Mouse (Mus musculus) intestine, postnatal 0 days (tissue): ENCODE measurements around the gene Ttf1. TPM values are rescaled to one million over a fixed set of nuclear protein-coding genes. Genes with fewer than 3 reads are reported as not detected.
"Not testable (repeated sequence)": the region's sequence is repeated elsewhere in the genome, so short reads cannot be mapped to it uniquely, and the experiment has no call there.

Experiments used
- ATAC-seq: fragments of 200-750 bp; cut with Nextera tagmentation; 2 replicates; pipeline ENCODE4 v1.8.0; 2017; ENCODE audit warnings: mild to moderate bottlenecking, moderate TSS enrichment, moderate library complexity
- H3K27ac ChIP-seq: fragments of 300-500 bp; sonication (generic); 2 replicates; pipeline ENCODE4 v1.5.1; 2014; ENCODE audit warnings: mild to moderate bottlenecking, low read depth, low read length, moderate library complexity
- H3K27me3 ChIP-seq: fragments of 300-500 bp; sonication (generic); replicated peaks from 2 replicates; pipeline ENCODE4 v1.6.1; 2014; ENCODE audit warnings: low read length, mixed read lengths; ENCODE audit not compliant: control insufficient read depth, insufficient read depth
- H3K36me3 ChIP-seq: fragments of 300-500 bp; sonication (generic); 2 replicates; pipeline ENCODE4 v1.6.1; 2014; ENCODE audit warnings: mild to moderate bottlenecking, moderate library complexity; ENCODE audit not compliant: control insufficient read depth, insufficient read depth
- H3K4me1 ChIP-seq: fragments of 300-500 bp; sonication (generic); replicated peaks from 2 replicates; pipeline ENCODE4 v1.6.1; 2014; ENCODE audit warnings: antibody characterized with exemption, low read length, mixed read lengths; ENCODE audit not compliant: control insufficient read depth, insufficient read depth
- H3K4me2 ChIP-seq: fragments of 300-500 bp; sonication (generic); replicated peaks from 2 replicates; pipeline ENCODE4 v1.6.1; 2014; ENCODE audit warnings: low read depth, mild to moderate bottlenecking, moderate library complexity
- H3K4me3 ChIP-seq: fragments of 300-500 bp; sonication (generic); 2 replicates; pipeline ENCODE4 v1.5.1; 2014; ENCODE audit warnings: low read depth, low read length
- H3K9ac ChIP-seq: fragments of 300-500 bp; sonication (generic); 2 replicates; pipeline ENCODE4 v1.6.1; 2014; ENCODE audit warnings: mild to moderate bottlenecking, low read depth, low read length
- H3K9me3 ChIP-seq: fragments of 300-500 bp; sonication (generic); 2 replicates; pipeline ENCODE4 v1.6.1; 2016; ENCODE audit warnings: mixed run types; ENCODE audit not compliant: control insufficient read depth
- CTCF ChIP-seq: sonication (generic); IDR thresholded peaks from 2 replicates; pipeline ENCODE4 v1.5.1; 2016; ENCODE audit warnings: low read depth, mild to moderate bottlenecking, control low read depth, antibody characterized with exemption, moderate library complexity
- WGBS: fragments of 180-500 bp; shearing (Covaris S2); extraction: QIAGEN DNeasy Blood & Tissue Kit; methylation state at CpG from one replicate; pipeline ENCODE4 v1.1.7; 2014; 5-methylcytosine and 5-hydroxymethylcytosine counted together
- polyA plus RNA-seq: library from polyadenylated mRNA; unstranded; fragments of >200 nt; fragmentation: Nextera tagmentation; extraction: Ambion mirVana; gene quantifications from 2 replicates; pipeline ENCODE4 v1.2.1, GENCODE M21; 2015

The Ttf1 gene
- polyA plus RNA-seq, 1 experiment from 2014 or later, result 4.3 TPM

- TF ChIP-seq CTCF, result no peak
- no peaks in the 10 kb centered on the region for H3K4me1 ChIP-seq
- no peaks in the 10 kb centered on the region for H3K36me3 ChIP-seq
- H3K4me3 ChIP-seq, result no peak overlapping the region
- no peak for ATAC-seq
- no peaks in the 10 kb centered on the region for H3K27me3 ChIP-seq
- no peaks in the 10 kb centered on the region for H3K9me3 ChIP-seq
- no peak overlapping the region for H3K27ac ChIP-seq
- H3K9ac ChIP-seq, result no peak overlapping the region
- 55% methylated on average over 3 of the region's 3 CpGs for WGBS
- no peak overlapping the region for H3K4me2 ChIP-seq
Observed at GRCm38 (mm10) chr2:29097465-29097864, 37.4 kb downstream of the Ttf1 start.

GRCm38 (mm10) chr2:29097955-29098354, 37.9 kb downstream of the Ttf1 start:
- H3K9me3 ChIP-seq, H3K36me3 ChIP-seq, ATAC-seq, H3K4me2 ChIP-seq, H3K9ac ChIP-seq, H3K27me3 ChIP-seq, H3K4me1 ChIP-seq, H3K27ac ChIP-seq, H3K4me3 ChIP-seq: not testable (repeated sequence)
- 97% methylated on average over 4 of the region's 5 CpGs for WGBS

- H3K4me1 ChIP-seq, result no peaks in the 10 kb centered on the region
- H3K9ac ChIP-seq, result no peak overlapping the region
- no peak for TF ChIP-seq CTCF
- H3K36me3 ChIP-seq, result no peaks in the 10 kb centered on the region
- no peaks in the 10 kb centered on the region for H3K27me3 ChIP-seq
- no peak overlapping the region for H3K4me2 ChIP-seq
- ATAC-seq, result no peak
- H3K27ac ChIP-seq, result no peak overlapping the region
- no peak overlapping the region for H3K4me3 ChIP-seq
- no peaks in the 10 kb centered on the region for H3K9me3 ChIP-seq
- 49% methylated on average over 8 of the region's 8 CpGs for WGBS
Observed at GRCm38 (mm10) chr2:29098786-29099185, 38.7 kb downstream of the Ttf1 start.

- Histone ChIP-seq H3K9ac (no peak overlapping the region), H3K36me3 (no peaks in the 10 kb centered on the region), H3K9me3 (no peaks in the 10 kb centered on the region), H3K4me3 (no peak overlapping the region), H3K27ac (no peak overlapping the region), H3K27me3 (no peaks in the 10 kb centered on the region), H3K4me2 (no peak overlapping the region), H3K4me1 (no peaks in the 10 kb centered on the region)
- TF ChIP-seq CTCF, result no peak
- WGBS, result 88% methylated on average over 14 of the region's 14 CpGs
- ATAC-seq, result no peak
Observed at GRCm38 (mm10) chr2:29099646-29100045, 39.6 kb downstream of the Ttf1 start.

GRCm38 (mm10) chr2:29100822-29101534, 40.9 kb downstream of the Ttf1 start:
- Histone ChIP-seq H3K4me3 (peak overlapping the region; percentile 23; the same call in 1 of the 2 replicates), H3K9me3 (no peaks in the 10 kb centered on the region), H3K9ac (0 out of 2 replicates have a peak overlapping the region, but pooled peaks have one; percentile 7), H3K4me1 (no peaks in the 10 kb centered on the region), H3K27me3 (no peaks in the 10 kb centered on the region), H3K27ac (peak overlapping the region; percentile 3; the same call in 1 of the 2 replicates), H3K36me3 (no peaks in the 10 kb centered on the region), H3K4me2 (peak overlapping the region; percentile 37)
- ATAC-seq, result peak; percentile 73
- TF ChIP-seq CTCF, result no peak
- 38% methylated on average over 7 of the region's 7 CpGs for WGBS

- WGBS, result 68% methylated on average over 9 of the region's 10 CpGs
- not testable (repeated sequence) for ATAC-seq
Observed at GRCm38 (mm10) chr2:29102416-29103377, 42.6 kb downstream of the Ttf1 start.

More at GRCm38 (mm10) chr2:29102416-29103377, 42.6 kb downstream of the Ttf1 start:
- not testable (repeated sequence) for H3K27ac ChIP-seq, H3K36me3 ChIP-seq, H3K4me1 ChIP-seq, H3K9me3 ChIP-seq, H3K9ac ChIP-seq, H3K27me3 ChIP-seq, H3K4me3 ChIP-seq, H3K4me2 ChIP-seq
